Mouse (Mus musculus) spleen, adult 2 months (tissue): ENCODE measurements around the gene Lcn5. TPM values are rescaled to one million over a fixed set of nuclear protein-coding genes. Genes with fewer than 3 reads are reported as not detected.

Experiments used
- DNase-seq, 2 experiments: peaks; one replicate each; pipeline versions ENCODE4 v3.0.0 to v3.0.0-alpha.2; 2012 to 2021; ENCODE audit warnings: low spot score in 2 of 2, low read depth in 1 of 2
- H3K27ac ChIP-seq: fragments of 200-500 bp; 2 replicates; pipeline ENCODE4 v1.5.1; 2012; ENCODE audit warnings: low read length, inconsistent platforms; ENCODE audit not compliant: insufficient read depth
- H3K27me3 ChIP-seq: fragments of 200-500 bp; 2 replicates; pipeline ENCODE4 v1.6.1; 2012; ENCODE audit warnings: mild to moderate bottlenecking, moderate library complexity, low read length, inconsistent platforms; ENCODE audit not compliant: control insufficient read depth, insufficient read depth
- H3K36me3 ChIP-seq: fragments of 200-500 bp; 2 replicates; pipeline ENCODE4 v1.6.1; 2012; ENCODE audit warnings: mild to moderate bottlenecking, low read length, inconsistent platforms; ENCODE audit not compliant: control insufficient read depth, insufficient read depth
- H3K4me1 ChIP-seq: fragments of 200-500 bp; 2 replicates; pipeline ENCODE4 v1.6.1; 2011; ENCODE audit warnings: inconsistent platforms; ENCODE audit not compliant: control insufficient read depth, insufficient read depth, insufficient read length
- H3K4me3 ChIP-seq: fragments of 200-500 bp; 2 replicates; pipeline ENCODE4 v1.5.1; 2011; ENCODE audit warnings: mild to moderate bottlenecking, inconsistent platforms; ENCODE audit not compliant: insufficient read depth, insufficient read length; ENCODE audit errors: extremely low read depth
- CTCF ChIP-seq: fragments of 200-500 bp; IDR thresholded peaks from 2 replicates; pipeline ENCODE4 v1.5.1; 2011; ENCODE audit warnings: mild to moderate bottlenecking, inconsistent platforms; ENCODE audit not compliant: insufficient read depth, insufficient read length, insufficient replicate concordance; ENCODE audit errors: extremely low read depth
- POLR2A ChIP-seq: fragments of 200-500 bp; IDR thresholded peaks from 2 replicates; pipeline ENCODE4 v1.6.1; 2011; ENCODE audit warnings: low read depth, low read length, inconsistent platforms
- WGBS: fragments of 180-500 bp; shearing (Covaris S2); methylation state at CpG from one replicate; pipeline ENCODE4 v1.1.7; 2018; 5-methylcytosine and 5-hydroxymethylcytosine counted together
- polyA plus RNA-seq: library from polyadenylated mRNA; depleted of rRNA; stranded (reverse); fragments of >200 nt; gene quantifications from 2 replicates; pipeline ENCODE4 v1.2.3, GENCODE M21; 2012; rRNA removed

Gene Lcn5
- polyA plus RNA-seq: not detected in 2 replicates

DNA sequence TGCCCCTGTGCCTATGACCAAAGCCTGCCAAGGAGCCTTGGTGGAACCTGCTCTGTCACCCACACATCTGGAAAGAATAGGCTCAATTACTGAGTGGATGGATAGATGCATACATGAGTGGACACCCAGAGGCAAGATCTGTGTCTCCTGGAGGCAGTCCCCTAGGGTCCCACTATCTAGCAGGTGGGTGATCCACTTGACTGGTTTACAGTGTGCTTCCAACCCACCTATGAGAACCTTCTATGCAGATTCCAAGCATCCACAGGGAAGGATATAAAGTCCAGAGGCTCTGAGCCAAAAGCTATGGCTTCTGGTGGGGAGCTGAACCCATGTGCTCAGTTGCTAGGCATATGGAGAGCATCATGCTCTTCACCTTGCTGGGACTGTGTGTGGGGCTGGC lies at the start of gene Lcn5:
Gene Lcn5 (plus strand): TSS at position 301 of the 400 bp plus-strand sequence.
- Histone ChIP-seq H3K36me3 (no peaks in the 10 kb centered on the region), H3K27ac (no peak within 1 kb of the TSS), H3K4me3 (no peak within 1 kb of the TSS), H3K4me1 (no peaks in the 10 kb centered on the region), H3K27me3 (no peaks in the 10 kb centered on the region)
- DNase-seq: no peak
- no peak for TF ChIP-seq POLR2A
- TF ChIP-seq CTCF: no peak

GRCm38 (mm10) chr2:25608671-25609070 lies 49.1 kb upstream of the Lcn5 start:
- TF ChIP-seq POLR2A (no peak), CTCF (no peak)
- Histone ChIP-seq H3K27me3 (no peaks in the 10 kb centered on the region; the same call in 1 of the 2 replicates), H3K4me3 (no peak overlapping the region; the same call in 1 of the 2 replicates), H3K36me3 (no peaks in the 10 kb centered on the region), H3K4me1 (peaks cover 7% of the 10 kb centered on the region; the same call in 1 of the 2 replicates), H3K27ac (no peak overlapping the region)
- WGBS: 54% methylated on average over 10 of the region's 10 CpGs
- no peak for DNase-seq

- WGBS: 38% methylated on average over 22 of the region's 22 CpGs
- Histone ChIP-seq H3K36me3 (no peaks in the 10 kb centered on the region), H3K27ac (no peak overlapping the region), H3K4me1 (no peaks in the 10 kb centered on the region; the same call in 1 of the 2 replicates), H3K4me3 (no peak overlapping the region), H3K27me3 (peaks cover 2% of the 10 kb centered on the region; the same call in 1 of the 2 replicates)
- no peak for DNase-seq
- no peak for TF ChIP-seq CTCF
- no peak for TF ChIP-seq POLR2A
Observed at GRCm38 (mm10) chr2:25616398-25616797, 41.4 kb upstream of the Lcn5 start.

DNA sequence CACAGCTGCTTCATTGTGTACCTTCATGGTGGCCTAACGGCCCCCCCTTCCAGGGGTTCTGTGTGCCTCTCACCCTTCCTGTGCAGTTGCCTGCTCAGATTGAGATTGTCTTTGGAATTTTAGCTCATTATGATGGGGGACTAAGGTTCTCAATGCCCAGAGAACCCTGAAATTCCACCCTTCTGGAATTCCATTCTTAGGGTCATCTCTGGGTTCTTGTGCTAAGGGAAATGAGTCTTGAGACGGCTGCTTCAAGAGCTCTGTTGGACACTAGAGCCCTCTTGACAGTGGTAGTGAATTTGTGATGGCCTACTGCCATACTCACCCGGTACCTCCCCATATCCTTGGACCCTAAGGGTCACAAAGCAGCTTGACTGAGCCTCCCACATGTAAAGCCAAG lies 40.2 kb upstream of the Lcn5 start, which contains the start of gene Ccdc183:
Gene Ccdc183 (minus strand): TSS at position 101 of the 400 bp plus-strand sequence.
- Histone ChIP-seq H3K4me3 (no peak within 1 kb of the TSS), H3K4me1 (peaks cover 4% of the 10 kb centered on the region; the same call in 1 of the 2 replicates), H3K27ac (no peak within 1 kb of the TSS), H3K27me3 (peaks cover 2% of the 10 kb centered on the region; the same call in 1 of the 2 replicates), H3K36me3 (no peaks in the 10 kb centered on the region)
- no peak for TF ChIP-seq POLR2A
- TF ChIP-seq CTCF: no peak
- WGBS: 91% methylated on average over 3 of the region's 3 CpGs
- no peak for DNase-seq

GRCm38 (mm10) chr2:25620386-25620785 lies 37.4 kb upstream of the Lcn5 start:
- H3K36me3 ChIP-seq: no peaks in the 10 kb centered on the region
- peak in 1 of 2 experiments; percentile 14 for DNase-seq
- H3K4me3 ChIP-seq: no peak overlapping the region
- WGBS: 21% methylated on average over 6 of the region's 6 CpGs
- TF ChIP-seq POLR2A (no peak), CTCF (no peak)
- no peak overlapping the region for H3K27ac ChIP-seq
- H3K27me3 ChIP-seq: 0 out of 2 replicates have a peak, but pooled peaks cover 2% of the 10 kb centered on the region
- peaks cover 4% of the 10 kb centered on the region; the same call in 1 of the 2 replicates for H3K4me1 ChIP-seq

DNA sequence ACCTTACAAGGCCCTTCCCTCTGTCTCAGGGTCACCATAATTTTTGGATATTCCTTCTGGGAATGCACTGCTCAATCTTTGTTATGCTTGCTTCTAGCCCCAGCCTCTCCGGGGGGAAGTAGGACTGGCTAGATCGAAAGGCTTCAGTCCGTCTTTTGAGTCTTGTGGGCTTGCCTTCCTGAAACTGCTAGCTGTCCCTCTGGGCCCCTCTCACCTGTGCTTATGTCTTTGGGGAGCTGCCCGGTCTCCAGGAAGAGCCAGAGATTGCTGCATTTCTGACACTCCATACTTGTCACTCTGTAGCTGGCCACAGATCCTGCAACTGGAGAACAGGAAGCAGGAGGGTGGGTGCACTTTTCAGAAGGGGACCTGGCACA lies 36.9 kb upstream of the Lcn5 start:
- H3K36me3 ChIP-seq: no peaks in the 10 kb centered on the region
- WGBS: 41% methylated on average over 4 of the region's 4 CpGs
- TF ChIP-seq CTCF (no peak), POLR2A (no peak)

DNA sequence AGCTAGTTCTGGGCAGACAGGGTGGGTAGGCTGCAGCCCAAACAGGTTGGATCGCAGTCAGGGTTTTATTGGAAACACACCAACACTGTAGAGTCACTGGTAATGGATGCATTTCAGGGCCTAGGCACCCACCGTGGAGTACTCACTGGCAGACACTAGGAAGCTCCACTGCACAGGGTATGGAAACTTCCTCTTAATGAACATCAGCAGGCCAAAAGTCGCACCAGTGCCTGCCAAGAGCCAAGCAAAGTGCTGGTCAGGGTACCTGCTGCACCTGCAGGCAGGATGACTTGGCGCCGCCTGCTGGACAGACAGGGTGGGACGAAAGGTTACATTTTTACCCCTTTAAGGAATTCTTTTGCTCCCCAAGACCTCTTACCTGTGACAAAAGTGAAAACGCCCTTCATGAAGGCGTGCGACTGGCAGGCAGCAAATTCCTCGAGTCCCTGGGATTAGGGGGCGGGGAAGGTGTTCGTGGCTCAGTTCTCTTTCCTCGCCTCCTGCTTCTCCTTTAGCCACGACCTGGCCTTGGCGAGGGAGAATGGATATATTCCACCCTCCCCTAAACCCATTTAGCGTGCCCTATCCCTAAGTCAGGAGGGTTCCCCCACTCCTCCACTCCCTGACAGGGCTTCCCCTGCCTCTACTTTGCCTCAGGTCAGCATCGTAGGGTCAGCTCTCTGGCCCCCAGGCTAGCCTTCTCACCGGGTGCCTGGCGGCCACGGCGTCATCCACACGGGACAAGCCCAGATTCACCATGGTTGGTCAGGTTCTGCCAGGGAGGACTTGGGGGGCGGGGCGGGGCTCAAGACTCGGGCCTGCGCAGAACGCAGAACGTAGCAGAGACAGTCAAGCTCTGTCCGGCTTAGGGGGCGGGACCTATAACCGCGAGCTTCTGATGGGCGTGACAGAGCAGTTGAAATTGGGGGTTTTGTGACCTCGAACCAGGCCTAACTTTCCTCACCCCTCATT lies 36.2 kb upstream of the Lcn5 start, which contains the start of gene Tmem141:
Gene Tmem141 (minus strand): TSS at position 777 of the 972 bp plus-strand sequence.
- H3K4me1 ChIP-seq: peaks cover 4% of the 10 kb centered on the region; the same call in 1 of the 2 replicates
- H3K4me3 ChIP-seq: peak within 1 kb of the TSS; percentile 51; the same call in 1 of the 2 replicates
- H3K27ac ChIP-seq: peak within 1 kb of the TSS; percentile 50
- 16% methylated on average over 34 of the region's 34 CpGs for WGBS
- H3K27me3 ChIP-seq: no peaks in the 10 kb centered on the region
- peak; percentile 69; the same call in 1 of the 2 replicates for TF ChIP-seq CTCF
- TF ChIP-seq POLR2A: no peak
- DNase-seq: peak; percentile 12 to 63
- no peaks in the 10 kb centered on the region for H3K36me3 ChIP-seq

More for the DNA sequence above, 36.9 kb upstream of the Lcn5 start:
- Histone ChIP-seq H3K27me3 (0 out of 2 replicates have a peak, but pooled peaks cover 2% of the 10 kb centered on the region), H3K4me3 (no peak overlapping the region), H3K27ac (peak overlapping the region; percentile 17; the same call in 1 of the 2 replicates), H3K4me1 (peaks cover 4% of the 10 kb centered on the region; the same call in 1 of the 2 replicates)
- DNase-seq: no peak
